Mouse (Mus musculus) MEL (cell line): ENCODE data around the gene Plxnc1. TPM values are rescaled to one million over a fixed set of nuclear protein-coding genes. Genes with fewer than 3 reads are reported as not detected.

Experiments used
- DNase-seq: peaks from one replicate; pipeline ENCODE4 v3.0.0; 2011; ENCODE audit warnings: low read depth, low spot score
- H3K27ac ChIP-seq: 2 replicates; pipeline ENCODE4 v1.5.1; 2012; ENCODE audit warnings: low read depth, mild to moderate bottlenecking, control low read depth, low read length, moderate library complexity; ENCODE audit not compliant: control insufficient read depth
- H3K27me3 ChIP-seq, 2 experiments: fragments of 150-350 bp in 1 of 2; sonication (generic) in 1 of 2; 2 replicates each; pipeline ENCODE4 v1.6.1; 2012; ENCODE audit warnings: low read length in 2 of 2, mild to moderate bottlenecking in 2 of 2, improper control_type of control experiment in 1 of 2, moderate library complexity in 1 of 2; ENCODE audit not compliant: insufficient read depth in 2 of 2, control insufficient read depth in 1 of 2
- H3K36me3 ChIP-seq, 2 experiments: 2 replicates each; pipeline ENCODE4 v1.6.1; 2012 to 2014; ENCODE audit warnings: low read length in 2 of 2, improper control_type of control experiment in 1 of 2, inconsistent platforms in 1 of 2, mild to moderate bottlenecking in 1 of 2; ENCODE audit not compliant: insufficient read depth in 2 of 2, control insufficient read depth in 1 of 2
- H3K4me1 ChIP-seq, 2 experiments: fragments of 150-350 bp in 1 of 2; sonication (generic) in 1 of 2; 2 replicates each; pipeline ENCODE4 v1.6.1; 2012; ENCODE audit warnings: low read length in 2 of 2, improper control_type of control experiment in 1 of 2, mild to moderate bottlenecking in 1 of 2; ENCODE audit not compliant: insufficient read depth in 2 of 2, control insufficient read depth in 1 of 2
- H3K4me3 ChIP-seq, 2 experiments: fragments of 150-350 bp in 1 of 2; sonication (generic) in 1 of 2; 2 replicates each; pipeline ENCODE4 v1.5.1; 2012; ENCODE audit warnings: low read depth in 2 of 2, low read length in 2 of 2, mild to moderate bottlenecking in 2 of 2, moderate library complexity in 2 of 2, control low read depth in 1 of 2, improper control_type of control experiment in 1 of 2; ENCODE audit not compliant: control insufficient read depth in 1 of 2, insufficient read depth in 1 of 2
- H3K79me2 ChIP-seq: 2 replicates; pipeline ENCODE4 v1.6.1; 2012; ENCODE audit warnings: mild to moderate bottlenecking, low read length, moderate library complexity; ENCODE audit not compliant: control insufficient read depth, poor library complexity, insufficient read depth
- H3K9ac ChIP-seq: 2 replicates; pipeline ENCODE4 v1.6.1; 2012; ENCODE audit warnings: low read depth, mild to moderate bottlenecking, control low read depth, low read length, moderate library complexity; ENCODE audit not compliant: control insufficient read depth, poor library complexity, severe bottlenecking
- H3K9me3 ChIP-seq: fragments of 150-350 bp; sonication (generic); replicated peaks from 2 replicates; pipeline ENCODE4 v1.6.1; 2012; ENCODE audit warnings: mild to moderate bottlenecking, low read length, improper control_type of control experiment, moderate library complexity; ENCODE audit not compliant: insufficient read depth
- CTCF ChIP-seq, 3 experiments: IDR thresholded peaks in 2 of 3; conservative IDR thresholded peaks in 1 of 3; 2 replicates each; pipeline ENCODE4 v1.5.1; 2011 to 2012; ENCODE audit warnings: low read length in 3 of 3, low read depth in 2 of 3, mild to moderate bottlenecking in 2 of 3, improper control_type of control experiment in 1 of 3, inconsistent platforms in 1 of 3, mixed read lengths in 1 of 3, moderate library complexity in 1 of 3; ENCODE audit not compliant: control insufficient read depth in 1 of 3, insufficient read depth in 1 of 3, poor library complexity in 1 of 3, severe bottlenecking in 1 of 3
- E2F4 ChIP-seq: IDR thresholded peaks from 2 replicates; pipeline ENCODE4 v1.6.1; 2011; ENCODE audit warnings: low read depth, low read length, improper control_type of control experiment, borderline replicate concordance
- ELF1 ChIP-seq: IDR thresholded peaks from 2 replicates; pipeline ENCODE4 v1.6.1; 2014; ENCODE audit warnings: low read depth, mild to moderate bottlenecking, inconsistent platforms, low read length, improper control_type of control experiment, moderate library complexity
- EP300 ChIP-seq, 2 experiments: IDR thresholded peaks; 2 replicates each; pipeline ENCODE4 v1.6.1; 2011; ENCODE audit warnings: improper control_type of control experiment in 2 of 2, low read length in 2 of 2, low read depth in 1 of 2, mild to moderate bottlenecking in 1 of 2
- GABPA ChIP-seq: IDR thresholded peaks from 2 replicates; pipeline ENCODE4 v1.6.1; 2012; ENCODE audit warnings: low read depth, mild to moderate bottlenecking, inconsistent platforms, low read length, improper control_type of control experiment, moderate library complexity
- HCFC1 ChIP-seq: IDR thresholded peaks from 2 replicates; pipeline ENCODE4 v1.6.1; 2012; ENCODE audit warnings: low read depth, mild to moderate bottlenecking, inconsistent platforms, low read length, improper control_type of control experiment, moderate library complexity
- JUND ChIP-seq: IDR thresholded peaks from 2 replicates; pipeline ENCODE4 v1.6.1; 2011; ENCODE audit warnings: low read depth, mild to moderate bottlenecking, improper control_type of control experiment, low read length
- KAT2A ChIP-seq: conservative IDR thresholded peaks from 2 replicates; pipeline ENCODE4 v1.6.1; 2012; ENCODE audit warnings: low read depth, low read length, improper control_type of control experiment, inconsistent platforms
- MAX ChIP-seq: IDR thresholded peaks from 2 replicates; pipeline ENCODE4 v1.6.1; 2011; ENCODE audit warnings: low read length, improper control_type of control experiment
- MXI1 ChIP-seq: IDR thresholded peaks from 2 replicates; pipeline ENCODE4 v1.6.1; 2011; ENCODE audit warnings: mild to moderate bottlenecking, low read depth, low read length, improper control_type of control experiment
- MYC ChIP-seq: IDR thresholded peaks from 2 replicates; pipeline ENCODE4 v1.6.1; 2011; ENCODE audit warnings: low read depth, mild to moderate bottlenecking, low read length, improper control_type of control experiment, moderate library complexity
- NELFE ChIP-seq: IDR thresholded peaks from 2 replicates; pipeline ENCODE4 v1.6.1; 2011; ENCODE audit warnings: low read depth, low read length, improper control_type of control experiment
- NRF1 ChIP-seq: IDR thresholded peaks from 2 replicates; pipeline ENCODE4 v1.6.1; 2014; ENCODE audit warnings: low read depth, mild to moderate bottlenecking, inconsistent platforms, low read length, improper control_type of control experiment, moderate library complexity; ENCODE audit not compliant: poor library complexity, insufficient read depth, severe bottlenecking
- POLR2A ChIP-seq, 2 experiments: IDR thresholded peaks; 2 replicates each; pipeline ENCODE4 v1.6.1; 2011 to 2012; ENCODE audit warnings: low read length in 2 of 2, mild to moderate bottlenecking in 2 of 2, control low read depth in 1 of 2, improper control_type of control experiment in 1 of 2, low read depth in 1 of 2, moderate library complexity in 1 of 2; ENCODE audit not compliant: control insufficient read depth in 1 of 2, insufficient read depth in 1 of 2, poor library complexity in 1 of 2
- POLR2AphosphoS5 ChIP-seq: IDR thresholded peaks from 2 replicates; pipeline ENCODE4 v1.6.1; 2012; ENCODE audit warnings: low read depth, borderline replicate concordance, mild to moderate bottlenecking, inconsistent platforms, low read length, moderate library complexity, mixed read lengths
- RCOR1 ChIP-seq: IDR thresholded peaks from 2 replicates; pipeline ENCODE4 v1.6.1; 2012; ENCODE audit warnings: low read depth, mild to moderate bottlenecking, inconsistent platforms, low read length, improper control_type of control experiment
- SMC3 ChIP-seq: IDR thresholded peaks from 2 replicates; pipeline ENCODE4 v1.6.1; 2011; ENCODE audit warnings: low read depth, low read length, improper control_type of control experiment
- TAL1 ChIP-seq: IDR thresholded peaks from 2 replicates; pipeline ENCODE4 v1.6.1; 2012; ENCODE audit warnings: mild to moderate bottlenecking, inconsistent platforms, low read length, moderate library complexity, mixed read lengths
- TBP ChIP-seq: IDR thresholded peaks from 2 replicates; pipeline ENCODE4 v1.8.0; 2011; ENCODE audit warnings: low read depth, low read length, improper control_type of control experiment
- TCF12 ChIP-seq: IDR thresholded peaks from 2 replicates; pipeline ENCODE4 v1.6.1; 2014; ENCODE audit warnings: low read depth, mild to moderate bottlenecking, inconsistent platforms, low read length, improper control_type of control experiment, moderate library complexity
- USF2 ChIP-seq, 2 experiments: IDR thresholded peaks; 2 replicates each; pipeline ENCODE4 v1.6.1; 2011 to 2012; ENCODE audit warnings: improper control_type of control experiment in 2 of 2, low read length in 2 of 2, borderline replicate concordance in 1 of 2, inconsistent platforms in 1 of 2, low read depth in 1 of 2, mild to moderate bottlenecking in 1 of 2; ENCODE audit not compliant: insufficient read depth in 1 of 2
- ZNF384 ChIP-seq: IDR thresholded peaks from 2 replicates; pipeline ENCODE4 v1.6.1; 2012; ENCODE audit warnings: low read depth, mild to moderate bottlenecking, inconsistent platforms, low read length, improper control_type of control experiment
- polyA plus RNA-seq, 2 experiments: library from polyadenylated mRNA; stranded (reverse) in 1 of 2; unstranded in 1 of 2; fragments of >175 nt in 1 of 2; fragments of >200 nt in 1 of 2; gene quantifications; 2 replicates each; pipeline versions ENCODE4 v1.2.1 to v1.2.4; 2012; ENCODE audit warnings: low replicate concordance in 2 of 2, low read depth in 1 of 2; ENCODE audit not compliant: insufficient read length in 2 of 2, insufficient read depth in 1 of 2, missing spikeins in 1 of 2
- total RNA-seq: library from RNA; depleted of rRNA; stranded (reverse); fragments of 300-350 nt; gene quantifications from 2 replicates; pipeline ENCODE4 v1.2.3, GENCODE M21; 2012

Gene Plxnc1
- total and polyA plus RNA-seq, 3 experiments, result 15.1 to 30.1 TPM; not detected in 1

DNA sequence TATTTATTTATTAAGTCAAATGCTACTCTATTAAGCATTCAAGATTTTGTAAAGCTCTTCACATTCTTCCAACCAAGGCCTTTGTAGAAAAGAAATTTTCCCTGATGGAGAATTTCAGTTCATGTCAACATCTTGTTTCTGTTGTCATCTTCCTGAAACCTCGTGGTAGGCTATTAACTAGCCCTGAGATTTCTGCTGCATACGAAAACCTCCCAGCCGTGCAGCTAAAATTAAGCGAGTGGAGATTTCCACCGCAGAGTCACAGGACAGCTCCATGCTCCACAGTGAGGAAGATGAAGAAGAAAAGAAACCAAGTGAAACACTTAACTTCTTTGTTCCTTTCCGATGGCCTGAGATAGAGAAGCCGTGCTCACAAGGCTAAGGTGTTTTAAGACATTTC, 28.0 kb downstream of the Plxnc1 start:
- no peaks in the 10 kb centered on the region for H3K27me3 ChIP-seq
- no peaks in the 10 kb centered on the region for H3K79me2 ChIP-seq
- H3K36me3 ChIP-seq, result peaks cover 2 to 19% of the 10 kb centered on the region in 2 experiments
- no peaks in the 10 kb centered on the region for H3K9me3 ChIP-seq
- no peak overlapping the region for H3K27ac ChIP-seq
- H3K9ac ChIP-seq, result no peak overlapping the region
- no peak for TF ChIP-seq E2F4
- no peak for TF ChIP-seq ELF1
- no peak for TF ChIP-seq TAL1
- no peak for TF ChIP-seq ZNF384
- no peak for TF ChIP-seq NRF1
- TF ChIP-seq SMC3, result no peak
- TF ChIP-seq CTCF (IDR thresholded peaks at IDR 0.05 in 2 of 3, conservative IDR thresholded peaks at IDR 0.05 in 1 of 3; ENCODE audit: control insufficient read depth in 1 of 3, insufficient read depth in 1 of 3, low read depth in 2 of 3, low read length in 3 of 3, poor library complexity in 1 of 3, severe bottlenecking in 1 of 3), result no peak
- no peak for TF ChIP-seq USF2 (IDR thresholded peaks at IDR 0.05; ENCODE audit: borderline replicate concordance in 1 of 2, insufficient read depth in 1 of 2, low read depth in 1 of 2, low read length in 2 of 2)
- no peak for TF ChIP-seq TCF12
- H3K4me1 ChIP-seq, result peaks cover 10 to 22% of the 10 kb centered on the region in 2 experiments
- no peak for DNase-seq
- no peak overlapping the region for H3K4me3 ChIP-seq

- Histone ChIP-seq H3K79me2 (no peaks in the 10 kb centered on the region), H3K9ac (no peak overlapping the region), H3K9me3 (no peaks in the 10 kb centered on the region), H3K27ac (no peak overlapping the region), H3K4me3 (no peak overlapping the region), H3K27me3 (no peaks in the 10 kb centered on the region), H3K4me1 (peaks cover 11 to 23% of the 10 kb centered on the region in 2 experiments), H3K36me3 (peaks cover 0 to 21% of the 10 kb centered on the region in 2 experiments; a peak in 3 of 4 replicates)
- TF ChIP-seq NELFE (no peak), HCFC1 (no peak), USF2 (IDR thresholded peaks at IDR 0.05; ENCODE audit: borderline replicate concordance in 1 of 2, insufficient read depth in 1 of 2, low read depth in 1 of 2, low read length in 2 of 2) (no peak), CTCF (IDR thresholded peaks at IDR 0.05 in 2 of 3, conservative IDR thresholded peaks at IDR 0.05 in 1 of 3; ENCODE audit: control insufficient read depth in 1 of 3, insufficient read depth in 1 of 3, low read depth in 2 of 3, low read length in 3 of 3, poor library complexity in 1 of 3, severe bottlenecking in 1 of 3) (no peak), MXI1 (no peak), TAL1 (no peak), MAX (no peak), POLR2AphosphoS5 (no peak), EP300 (IDR thresholded peaks at IDR 0.05; ENCODE audit: low read depth in 1 of 2, low read length in 2 of 2) (no peak), TBP (no peak), POLR2A (IDR thresholded peaks at IDR 0.05; ENCODE audit: control insufficient read depth in 1 of 2, insufficient read depth in 1 of 2, low read depth in 1 of 2, low read length in 2 of 2, poor library complexity in 1 of 2) (no peak), KAT2A (no peak), RCOR1 (no peak), MYC (no peak), GABPA (no peak), JUND (no peak)
- DNase-seq, result no peak
Observed at GRCm38 (mm10) chr10:94915746-94916145, 28.9 kb downstream of the Plxnc1 start.
